Mouse (Mus musculus): ENCODE data around the gene Gdf15.

GRCm38 (mm10) chr8:70622220-70622619, 10.0 kb downstream of the Gdf15 start:
- TF ChIP-seq POLR2A (IDR thresholded peaks at IDR 0.05; ENCODE audit: borderline replicate concordance, control insufficient read depth, low read depth, low read length) (no peak), CTCF (IDR thresholded peaks at IDR 0.05; ENCODE audit: control insufficient read depth, insufficient read depth, low read length) (no peak)
